Mouse (Mus musculus): ENCODE results near the gene Sema4f.

DNA sequence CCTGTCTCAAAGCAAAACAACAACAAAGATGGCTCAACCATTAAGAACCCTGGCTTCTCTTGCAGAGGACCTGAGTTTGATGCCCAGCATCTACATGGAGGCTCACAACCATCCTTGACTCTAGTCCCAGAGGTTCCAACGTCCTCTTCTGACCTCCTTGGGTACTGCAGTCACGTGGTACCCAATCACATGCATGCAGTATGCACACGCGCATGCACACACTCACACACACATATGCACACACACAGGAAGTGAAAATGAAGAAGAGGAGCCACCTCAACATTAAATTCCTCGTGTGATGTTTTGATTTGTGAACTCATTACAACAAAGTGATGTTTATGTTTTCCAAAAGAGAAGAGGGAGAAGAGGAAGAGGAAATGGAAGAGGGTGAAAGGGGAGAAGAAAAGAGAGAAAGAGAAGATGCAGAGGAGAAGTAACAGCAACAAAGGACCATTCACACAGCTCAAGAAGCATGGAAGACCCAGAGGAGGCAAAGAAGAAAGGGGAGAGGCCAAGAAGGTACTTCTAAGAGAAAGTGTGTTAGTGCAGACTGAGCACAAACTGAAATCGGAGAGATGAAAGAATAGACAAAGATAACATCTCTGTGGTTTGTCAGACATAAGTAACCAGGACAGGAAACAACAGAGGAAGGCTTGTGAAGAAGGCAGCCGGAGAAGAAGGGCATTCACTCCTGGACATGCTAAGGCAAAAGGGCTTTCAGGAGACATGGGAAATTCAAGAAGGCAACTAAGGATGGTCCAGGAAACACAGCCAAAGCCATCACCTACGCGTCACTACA lies 17.9 kb downstream of the Sema4f start:
- TF ChIP-seq CTCF (IDR thresholded peaks at IDR 0.05; ENCODE audit: low read depth) (no peak), EP300 (IDR thresholded peaks at IDR 0.05; ENCODE audit: low read depth) (no peak)

All from heart, postnatal 0 days (tissue).